Mouse (Mus musculus) heart, embryonic 16.5 days (tissue): ENCODE results near the gene Gm11939. TPM values are rescaled to one million over a fixed set of nuclear protein-coding genes. Genes with fewer than 3 reads are reported as not detected.

Experiments
- ATAC-seq: fragments of 200-750 bp; cut with Nextera tagmentation; replicated peaks from 2 replicates; pipeline ENCODE4 v1.8.0; 2017; ENCODE audit warnings: moderate number of reproducible peaks; ENCODE audit not compliant: insufficient read depth, low FRiP score; ENCODE audit errors: extremely low read depth
- H3K27ac ChIP-seq: fragments of 300-500 bp; sonication (generic); 2 replicates; pipeline ENCODE4 v1.5.1; 2014; ENCODE audit warnings: mild to moderate bottlenecking, low read length, control low read depth, moderate library complexity
- H3K27me3 ChIP-seq: fragments of 300-500 bp; sonication (generic); 2 replicates; pipeline ENCODE4 v1.6.1; 2014; ENCODE audit warnings: low read length, mixed read lengths; ENCODE audit not compliant: control insufficient read depth, insufficient read depth
- H3K36me3 ChIP-seq: fragments of 300-500 bp; sonication (generic); 2 replicates; pipeline ENCODE4 v1.6.1; 2014; ENCODE audit not compliant: control insufficient read depth, insufficient read depth
- H3K4me1 ChIP-seq: fragments of 300-500 bp; sonication (generic); 2 replicates; pipeline ENCODE4 v1.6.1; 2014; ENCODE audit warnings: low read length, mixed read lengths; ENCODE audit not compliant: control insufficient read depth, insufficient read depth
- H3K4me2 ChIP-seq: fragments of 300-500 bp; sonication (generic); 2 replicates; pipeline ENCODE4 v1.6.1; 2014; ENCODE audit warnings: low read depth, mild to moderate bottlenecking, control low read depth, low read length
- H3K4me3 ChIP-seq: fragments of 300-500 bp; sonication (generic); 2 replicates; pipeline ENCODE4 v1.5.1; 2014; ENCODE audit warnings: mild to moderate bottlenecking, control low read depth, low read length
- H3K9ac ChIP-seq: fragments of 300-500 bp; sonication (generic); 2 replicates; pipeline ENCODE4 v1.6.1; 2014; ENCODE audit warnings: low read length, control low read depth
- H3K9me3 ChIP-seq: fragments of 300-500 bp; sonication (generic); replicated peaks from 2 replicates; pipeline ENCODE4 v1.6.1; 2016; ENCODE audit warnings: low read length; ENCODE audit not compliant: control insufficient read depth
- WGBS: fragments of 180-500 bp; shearing (Covaris S2); extraction: QIAGEN DNeasy Blood & Tissue Kit; methylation state at CpG from one replicate; pipeline ENCODE4 v1.1.7; 2014; 5-methylcytosine and 5-hydroxymethylcytosine counted together
- polyA plus RNA-seq: library from polyadenylated mRNA; unstranded; fragments of >200 nt; fragmentation: Nextera tagmentation; extraction: Ambion mirVana; gene quantifications from 2 replicates; pipeline ENCODE4 v1.2.1, GENCODE M21; 2015

The Gm11939 gene
- polyA plus RNA-seq, 1 experiment from 2014 or later = not detected

GRCm38 (mm10) chr11:99539721-99540120 is 19.5 kb downstream of the Gm11939 start:
- no peak overlapping the region for H3K9ac ChIP-seq
- no peaks in the 10 kb centered on the region for H3K27me3 ChIP-seq
- no peak overlapping the region for H3K4me3 ChIP-seq
- no peak for ATAC-seq
- no peaks in the 10 kb centered on the region for H3K4me1 ChIP-seq
- no peaks in the 10 kb centered on the region for H3K36me3 ChIP-seq
- WGBS = 48% methylated on average over 9 of the region's 9 CpGs
- no peaks in the 10 kb centered on the region for H3K9me3 ChIP-seq
- no peak overlapping the region for H3K4me2 ChIP-seq
- no peak overlapping the region for H3K27ac ChIP-seq

DNA sequence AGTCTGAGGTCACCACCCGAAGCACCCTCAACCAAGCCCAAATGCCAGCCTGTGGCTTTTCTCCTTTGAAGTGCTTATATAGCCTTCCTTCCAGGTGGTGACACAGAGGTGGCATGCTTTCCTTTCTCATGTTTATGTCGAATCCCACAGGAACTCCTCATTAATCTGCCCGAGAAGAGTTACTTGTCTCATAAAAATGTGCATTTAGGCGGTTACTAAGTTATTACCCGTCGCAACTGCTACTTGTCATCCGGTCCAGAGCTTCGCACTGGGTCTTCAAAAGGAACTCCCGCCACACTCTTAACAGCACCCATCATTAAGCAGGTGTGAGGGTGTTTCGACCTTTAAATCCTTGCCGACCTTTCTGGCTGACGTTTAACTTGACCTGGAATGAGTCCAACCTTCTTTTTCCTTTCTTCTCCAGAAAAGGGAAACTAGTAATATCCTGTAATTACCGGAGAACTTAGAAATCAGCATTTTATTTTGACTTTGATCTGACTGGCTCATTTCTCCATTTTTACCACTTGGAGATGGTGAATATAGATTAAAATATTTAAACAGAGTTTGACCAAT is 37.9 kb downstream of the Gm11939 start, which contains the start of gene Krt39:
Gene Krt39, minus strand, starts transcription at position 51 of the 573 bp plus-strand sequence.
- no peak for ATAC-seq

DNA sequence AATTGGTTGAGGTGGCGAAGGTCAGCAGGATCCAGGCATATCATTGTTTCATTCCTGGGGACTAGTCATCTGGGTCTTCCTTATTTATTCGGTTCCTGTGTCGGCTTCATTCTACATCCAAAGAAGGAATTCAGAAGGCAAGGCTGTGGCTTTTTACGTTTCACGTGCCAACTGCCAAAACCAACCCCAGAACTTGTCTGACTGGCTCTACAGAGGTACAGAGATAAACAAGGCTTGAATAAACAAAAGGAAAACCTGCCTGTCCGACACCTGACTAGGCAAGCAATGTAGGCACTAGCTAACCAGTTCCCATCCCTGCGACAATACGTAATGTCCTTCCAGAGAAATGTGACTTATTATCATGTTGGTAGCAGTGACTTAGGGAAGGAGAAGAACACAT is 45.2 kb downstream of the Gm11939 start:
- Histone ChIP-seq H3K4me2 (no peak overlapping the region), H3K9ac (no peak overlapping the region), H3K27ac (no peak overlapping the region), H3K9me3 (no peaks in the 10 kb centered on the region), H3K4me1 (no peaks in the 10 kb centered on the region), H3K27me3 (no peaks in the 10 kb centered on the region), H3K36me3 (no peaks in the 10 kb centered on the region), H3K4me3 (no peak overlapping the region)
- 70% methylated on average over 8 of the region's 8 CpGs for WGBS
- ATAC-seq = no peak

More for the DNA sequence above, 37.9 kb downstream of the Gm11939 start, which contains the start of gene Krt39:
- Histone ChIP-seq H3K4me1 (no peaks in the 10 kb centered on the region), H3K4me2 (no peak within 1 kb of the TSS), H3K9ac (no peak within 1 kb of the TSS), H3K9me3 (no peaks in the 10 kb centered on the region), H3K36me3 (no peaks in the 10 kb centered on the region), H3K27ac (no peak within 1 kb of the TSS), H3K4me3 (no peak within 1 kb of the TSS), H3K27me3 (no peaks in the 10 kb centered on the region)
- WGBS = 73% methylated on average over 13 of the region's 13 CpGs

Other genes with a start within 250 kb of the Gm11939 start
- 0.07 and 0.10 TPM in 2 replicates for gene Krt25, start 236.5 kb downstream of the Gm11939 start, polyA plus RNA-seq
- not detected in 2 replicates for gene Krt26, start 221.5 kb downstream of the Gm11939 start, polyA plus RNA-seq
- gene Krt27, start 208.4 kb downstream of the Gm11939 start, polyA plus RNA-seq = not detected in 2 replicates
- 0.09 TPM in 1 of 2 replicates, not detected in the other for gene Krt28, start 184.6 kb downstream of the Gm11939 start, polyA plus RNA-seq
- gene Krt10, start 170.1 kb downstream of the Gm11939 start, polyA plus RNA-seq = 13.2 and 14.1 TPM in 2 replicates
- gene Krt12, start 137.2 kb downstream of the Gm11939 start, polyA plus RNA-seq = 0.07 TPM in 1 of 2 replicates, not detected in the other
- gene Krt20, start 121.3 kb downstream of the Gm11939 start, polyA plus RNA-seq = 0.54 and 2.5 TPM in 2 replicates
- 0.46 and 0.70 TPM in 2 replicates for gene Krt23, start 66.3 kb downstream of the Gm11939 start, polyA plus RNA-seq
- gene Krt39, start 38.1 kb downstream of the Gm11939 start, polyA plus RNA-seq = not detected in 2 replicates
- not detected in 2 replicates for gene Krt40, start 16.3 kb downstream of the Gm11939 start, polyA plus RNA-seq
- not detected in 2 replicates for gene Krtap3-3, start 8.6 kb downstream of the Gm11939 start, polyA plus RNA-seq
- not detected in 2 replicates for gene Krtap3-2, start 2.6 kb downstream of the Gm11939 start, polyA plus RNA-seq
- gene Krtap3-1, start 7.2 kb upstream of the Gm11939 start, polyA plus RNA-seq = not detected in 2 replicates
- not detected in 2 replicates for gene Krtap1-5, start 21.6 kb upstream of the Gm11939 start, polyA plus RNA-seq
- not detected in 2 replicates for gene Krtap1-4, start 24.2 kb upstream of the Gm11939 start, polyA plus RNA-seq
- not detected in 2 replicates for gene Krtap1-3, start 31.9 kb upstream of the Gm11939 start, polyA plus RNA-seq
- gene Krtap9-3, start 38.6 kb upstream of the Gm11939 start, polyA plus RNA-seq = not detected in 2 replicates
- not detected in 2 replicates for gene Gm11938, start 43.8 kb upstream of the Gm11939 start, polyA plus RNA-seq
- not detected in 2 replicates for gene Gm11937, start 50.7 kb upstream of the Gm11939 start, polyA plus RNA-seq
- gene Krtap2-4, start 55.4 kb upstream of the Gm11939 start, polyA plus RNA-seq = not detected in 2 replicates
- gene Gm11562, start 61.0 kb upstream of the Gm11939 start, polyA plus RNA-seq = not detected in 2 replicates
- not detected in 2 replicates for gene Krtap4-1, start 68.8 kb upstream of the Gm11939 start, polyA plus RNA-seq
- not detected in 2 replicates for gene Krtap4-2, start 75.6 kb upstream of the Gm11939 start, polyA plus RNA-seq
- gene Krtap4-7, start 84.6 kb upstream of the Gm11939 start, polyA plus RNA-seq = not detected in 2 replicates
- not detected in 2 replicates for gene Gm11555, start 90.8 kb upstream of the Gm11939 start, polyA plus RNA-seq
- not detected in 2 replicates for gene Gm11563, start 99.5 kb upstream of the Gm11939 start, polyA plus RNA-seq
- gene Krtap4-6, start 106.5 kb upstream of the Gm11939 start, polyA plus RNA-seq = not detected in 2 replicates
- not detected in 2 replicates for gene Gm14190, start 131.3 kb upstream of the Gm11939 start, polyA plus RNA-seq
- gene Gm14180, start 174.8 kb upstream of the Gm11939 start, polyA plus RNA-seq = not detected in 2 replicates
- gene Gm11595, start 213.4 kb upstream of the Gm11939 start, polyA plus RNA-seq = not detected in 2 replicates
- not detected in 2 replicates for gene Krtap4-8, start 221.2 kb upstream of the Gm11939 start, polyA plus RNA-seq
- not detected in 2 replicates for gene Krtap4-9, start 225.7 kb upstream of the Gm11939 start, polyA plus RNA-seq
- gene Gm11596, start 234.0 kb upstream of the Gm11939 start, polyA plus RNA-seq = not detected in 2 replicates
- gene Gm11569, start 239.5 kb upstream of the Gm11939 start, polyA plus RNA-seq = not detected in 2 replicates
- gene Gm11554, start 245.0 kb upstream of the Gm11939 start, polyA plus RNA-seq = not detected in 2 replicates